Mouse (Mus musculus) spleen, postnatal 36 days (tissue): ENCODE results near the gene Pex3.

Source experiments
- DNase-seq, 2 experiments: peaks; one replicate each; pipeline ENCODE4 v3.0.0; 2022; ENCODE audit warnings: low spot score in 2 of 2, mixed read lengths in 1 of 2

Pex3 gene

GRCm38 (mm10) chr10:13552646-13553497 is at the start of gene Pex3, which contains the start of gene Adat2:
TSS of gene Pex3 (minus strand) at chr10:13553142.
TSS of gene Adat2 (plus strand) at chr10:13552894.
- DNase-seq = peak; percentile 87 to 90

GRCm38 (mm10) chr10:13600926-13601325 is 48.0 kb upstream of the Pex3 start:
- DNase-seq = no peak

- no peak for DNase-seq
Observed at GRCm38 (mm10) chr10:13597491-13597890, 44.5 kb upstream of the Pex3 start.

GRCm38 (mm10) chr10:13596866-13597265 is 43.9 kb upstream of the Pex3 start:
- DNase-seq = no peak

GRCm38 (mm10) chr10:13596073-13596472 is 43.1 kb upstream of the Pex3 start:
- DNase-seq = no peak

- no peak for DNase-seq
Observed at GRCm38 (mm10) chr10:13593529-13593928, 40.6 kb upstream of the Pex3 start.

GRCm38 (mm10) chr10:13592196-13592595 is 39.3 kb upstream of the Pex3 start:
- DNase-seq = no peak

- DNase-seq = no peak
Observed at GRCm38 (mm10) chr10:13587914-13588313, 35.0 kb upstream of the Pex3 start.

- DNase-seq = no peak
Observed at GRCm38 (mm10) chr10:13577123-13577522, 24.2 kb upstream of the Pex3 start.

- no peak for DNase-seq
Observed at GRCm38 (mm10) chr10:13572410-13572809, 19.5 kb upstream of the Pex3 start.

- DNase-seq = no peak
Observed at GRCm38 (mm10) chr10:13572003-13572402, 19.1 kb upstream of the Pex3 start.

- DNase-seq = no peak
Observed at GRCm38 (mm10) chr10:13570697-13571538, 18.0 kb upstream of the Pex3 start.

- DNase-seq = no peak
Observed at GRCm38 (mm10) chr10:13569818-13570217, 16.9 kb upstream of the Pex3 start.

- no peak for DNase-seq
Observed at GRCm38 (mm10) chr10:13566393-13566792, 13.5 kb upstream of the Pex3 start.

- no peak for DNase-seq
Observed at GRCm38 (mm10) chr10:13565080-13565448, 12.1 kb upstream of the Pex3 start.

- DNase-seq = peak; percentile 19 to 34
Observed at GRCm38 (mm10) chr10:13564364-13565079, 11.6 kb upstream of the Pex3 start.

- DNase-seq = no peak
Observed at GRCm38 (mm10) chr10:13560014-13560674, 7.2 kb upstream of the Pex3 start.

- DNase-seq = no peak
Observed at GRCm38 (mm10) chr10:13554316-13554715, 1.4 kb upstream of the Pex3 start.

GRCm38 (mm10) chr10:13553498-13553985 is 600 bp upstream of the Pex3 start:
- no peak for DNase-seq

GRCm38 (mm10) chr10:13541721-13542120 is 11.2 kb downstream of the Pex3 start:
- DNase-seq = no peak

GRCm38 (mm10) chr10:13539769-13540333 is 13.1 kb downstream of the Pex3 start:
- DNase-seq = no peak
